Mouse (Mus musculus) lung, embryonic 16.5 days (tissue): ENCODE measurements around the gene Nepro. TPM values are rescaled to one million over a fixed set of nuclear protein-coding genes. Genes with fewer than 3 reads are reported as not detected.

ENCODE experiments used
- ATAC-seq: fragments of 200-750 bp; cut with Nextera tagmentation; 2 replicates; pipeline ENCODE4 v1.8.0; 2017; ENCODE audit warnings: low read depth, mild to moderate bottlenecking, moderate library complexity
- H3K27ac ChIP-seq: fragments of 300-500 bp; sonication (generic); 2 replicates; pipeline ENCODE4 v1.5.1; 2014; ENCODE audit warnings: mild to moderate bottlenecking, control low read depth, low read length
- H3K27me3 ChIP-seq: fragments of 300-500 bp; sonication (generic); 2 replicates; pipeline ENCODE4 v1.6.1; 2014; ENCODE audit warnings: low read depth, low read length, mixed read lengths; ENCODE audit not compliant: control insufficient read depth, insufficient read depth
- H3K36me3 ChIP-seq: fragments of 300-500 bp; sonication (generic); 2 replicates; pipeline ENCODE4 v1.6.1; 2014; ENCODE audit warnings: low read length; ENCODE audit not compliant: control insufficient read depth, insufficient read depth
- H3K4me1 ChIP-seq: fragments of 300-500 bp; sonication (generic); replicated peaks from 2 replicates; pipeline ENCODE4 v1.6.1; 2014; ENCODE audit warnings: low read length, mixed read lengths; ENCODE audit not compliant: control insufficient read depth, insufficient read depth
- H3K4me2 ChIP-seq: fragments of 300-500 bp; sonication (generic); 2 replicates; pipeline ENCODE4 v1.6.1; 2014; ENCODE audit warnings: low read depth, low read length, control low read depth
- H3K4me3 ChIP-seq: fragments of 300-500 bp; sonication (generic); 2 replicates; pipeline ENCODE4 v1.5.1; 2014; ENCODE audit warnings: mild to moderate bottlenecking, low read length, control low read depth
- H3K9ac ChIP-seq: fragments of 300-500 bp; sonication (generic); 2 replicates; pipeline ENCODE4 v1.6.1; 2014; ENCODE audit warnings: low read length, control low read depth
- H3K9me3 ChIP-seq: fragments of 300-500 bp; sonication (generic); 2 replicates; pipeline ENCODE4 v1.6.1; 2016; ENCODE audit warnings: low read length; ENCODE audit not compliant: control insufficient read depth
- WGBS: fragments of 180-500 bp; shearing (Covaris S2); extraction: QIAGEN DNeasy Blood & Tissue Kit; methylation state at CpG from one replicate; pipeline ENCODE4 v1.1.7; 2014; 5-methylcytosine and 5-hydroxymethylcytosine counted together
- polyA plus RNA-seq: library from polyadenylated mRNA; unstranded; fragments of >200 nt; fragmentation: Nextera tagmentation; extraction: Ambion mirVana; gene quantifications from 2 replicates; pipeline ENCODE4 v1.2.1, GENCODE M21; 2015

The Nepro gene
- polyA plus RNA-seq, 1 experiment from 2014 or later, result 8.4 TPM

DNA sequence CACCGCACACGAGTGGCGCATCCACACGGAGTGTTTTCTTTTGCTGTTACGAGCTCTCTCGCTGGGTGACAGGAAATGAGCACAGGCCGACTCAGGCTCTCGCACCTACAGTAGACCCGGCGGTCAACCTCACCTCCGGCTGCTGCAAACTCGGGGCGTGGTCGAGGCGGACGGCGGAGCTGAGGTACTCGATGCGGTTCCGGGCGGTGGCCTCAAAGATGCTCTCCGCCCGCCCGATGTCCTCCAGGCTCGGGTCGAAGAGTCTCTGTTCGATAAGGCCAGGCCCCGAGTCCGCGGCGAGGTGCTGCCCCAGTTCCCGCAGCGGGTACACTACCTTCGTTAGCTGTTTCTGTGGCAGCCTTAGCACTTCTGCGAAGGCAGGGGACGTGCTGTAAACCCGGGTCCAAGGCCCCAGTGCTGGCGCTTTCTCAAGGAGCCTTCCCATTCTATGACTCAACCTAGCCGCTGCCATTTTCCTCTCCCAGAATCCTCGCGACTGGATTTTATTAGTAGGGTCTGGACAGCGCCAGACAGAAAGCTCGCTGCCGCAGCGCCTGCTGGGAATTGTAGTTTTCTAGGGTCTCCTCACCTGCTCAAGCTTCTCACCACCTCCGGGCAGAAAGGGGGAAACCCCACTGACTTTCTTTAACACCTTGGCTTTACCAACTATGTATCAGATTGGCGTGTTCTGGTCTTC lies 21.9 kb downstream of the Nepro start, which contains the start of gene Gtpbp8:
Gene Gtpbp8 (minus strand): TSS at position 498 of the 697 bp plus-strand sequence.
- Histone ChIP-seq H3K36me3 (peaks cover 11% of the 10 kb centered on the region; the same call in 1 of the 2 replicates), H3K4me3 (peak within 1 kb of the TSS; percentile 93), H3K27me3 (no peaks in the 10 kb centered on the region), H3K4me2 (peak within 1 kb of the TSS; percentile 77), H3K9ac (peak within 1 kb of the TSS; percentile 95), H3K27ac (peak within 1 kb of the TSS; percentile 98), H3K4me1 (peaks cover 11% of the 10 kb centered on the region), H3K9me3 (no peaks in the 10 kb centered on the region)
- under 1% methylated on average over 47 of the region's 47 CpGs for WGBS
- ATAC-seq, result peak; percentile 96

DNA sequence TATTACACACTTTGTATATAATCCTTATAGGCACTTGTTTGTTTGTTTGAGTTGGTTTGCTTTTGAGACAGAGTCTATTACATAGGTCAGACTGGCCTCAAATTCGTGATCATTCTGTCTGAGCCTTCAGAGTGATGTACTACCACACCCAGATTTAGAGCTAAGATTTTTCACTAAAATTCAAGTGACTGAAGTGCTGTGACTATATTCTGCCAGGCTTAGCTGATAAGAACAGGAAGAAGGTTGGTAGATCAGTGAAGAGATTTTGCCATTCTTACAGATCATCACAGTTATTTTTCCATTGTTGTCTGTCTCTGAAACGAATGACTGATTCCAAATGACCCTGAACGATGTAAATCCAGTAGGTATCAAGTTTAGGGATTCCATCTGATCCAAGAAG lies 23.9 kb downstream of the Nepro start:
- H3K4me2 ChIP-seq, result no peak overlapping the region
- ATAC-seq, result no peak
- H3K27ac ChIP-seq, result no peak overlapping the region
- H3K27me3 ChIP-seq, result no peaks in the 10 kb centered on the region
- 36% methylated on average over 3 of the region's 3 CpGs for WGBS
- no peak overlapping the region for H3K9ac ChIP-seq
- H3K9me3 ChIP-seq, result no peaks in the 10 kb centered on the region
- peaks cover 11% of the 10 kb centered on the region for H3K4me1 ChIP-seq
- H3K36me3 ChIP-seq, result 0 out of 2 replicates have a peak, but pooled peaks cover 3% of the 10 kb centered on the region
- H3K4me3 ChIP-seq, result no peak overlapping the region

DNA sequence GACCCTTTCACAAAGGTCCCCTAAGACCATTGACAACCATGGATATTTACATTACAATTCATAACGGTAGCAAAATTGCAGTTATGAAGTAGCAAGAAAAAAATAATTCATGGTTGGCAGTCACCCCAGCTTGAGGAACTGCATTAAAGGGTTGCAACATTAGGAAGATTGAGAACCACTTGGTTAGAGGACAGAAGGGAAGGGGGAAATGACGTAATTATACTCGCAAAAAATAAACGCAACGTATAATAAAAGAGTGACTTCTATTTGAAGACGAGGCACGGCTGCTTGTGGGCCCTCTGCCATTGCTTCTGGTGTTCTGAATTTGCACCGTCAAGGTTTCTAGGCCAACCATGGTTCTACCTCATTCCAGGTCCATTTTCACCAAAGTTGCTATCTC lies 33.6 kb downstream of the Nepro start:
- no peaks in the 10 kb centered on the region for H3K36me3 ChIP-seq
- no peaks in the 10 kb centered on the region for H3K27me3 ChIP-seq
- H3K9me3 ChIP-seq, result no peaks in the 10 kb centered on the region
- H3K9ac ChIP-seq, result no peak overlapping the region
- H3K27ac ChIP-seq, result no peak overlapping the region
- no peak for ATAC-seq
- WGBS, result 64% methylated on average over 8 of the region's 8 CpGs
- no peak overlapping the region for H3K4me2 ChIP-seq
- H3K4me3 ChIP-seq, result no peak overlapping the region
- H3K4me1 ChIP-seq, result no peaks in the 10 kb centered on the region

DNA sequence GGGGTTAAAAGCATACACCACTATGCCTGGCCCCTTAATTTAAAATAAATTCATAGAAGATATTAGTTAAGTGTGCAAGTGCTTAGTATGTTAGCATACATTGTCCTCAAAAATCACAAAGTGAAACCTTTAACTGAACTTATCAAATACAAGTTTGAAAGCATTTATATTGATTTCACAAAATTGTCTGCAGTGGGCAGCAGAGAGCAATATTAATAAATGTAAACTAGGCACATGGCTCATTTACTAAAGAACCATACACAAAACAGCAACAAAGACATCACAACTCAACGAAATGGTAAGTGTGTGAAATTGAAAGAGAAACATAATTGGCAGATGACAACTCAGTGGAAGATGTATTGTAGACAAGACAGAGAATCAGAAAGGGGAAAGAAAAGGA lies 37.7 kb downstream of the Nepro start:
- H3K4me1 ChIP-seq, result no peaks in the 10 kb centered on the region
- no peak overlapping the region for H3K9ac ChIP-seq
- no peaks in the 10 kb centered on the region for H3K27me3 ChIP-seq
- H3K9me3 ChIP-seq, result no peaks in the 10 kb centered on the region
- H3K27ac ChIP-seq, result no peak overlapping the region
- H3K4me2 ChIP-seq, result no peak overlapping the region
- H3K36me3 ChIP-seq, result no peaks in the 10 kb centered on the region
- WGBS, result 52% methylated on average over 1 of the region's 1 CpGs
- ATAC-seq, result no peak
- no peak overlapping the region for H3K4me3 ChIP-seq

DNA sequence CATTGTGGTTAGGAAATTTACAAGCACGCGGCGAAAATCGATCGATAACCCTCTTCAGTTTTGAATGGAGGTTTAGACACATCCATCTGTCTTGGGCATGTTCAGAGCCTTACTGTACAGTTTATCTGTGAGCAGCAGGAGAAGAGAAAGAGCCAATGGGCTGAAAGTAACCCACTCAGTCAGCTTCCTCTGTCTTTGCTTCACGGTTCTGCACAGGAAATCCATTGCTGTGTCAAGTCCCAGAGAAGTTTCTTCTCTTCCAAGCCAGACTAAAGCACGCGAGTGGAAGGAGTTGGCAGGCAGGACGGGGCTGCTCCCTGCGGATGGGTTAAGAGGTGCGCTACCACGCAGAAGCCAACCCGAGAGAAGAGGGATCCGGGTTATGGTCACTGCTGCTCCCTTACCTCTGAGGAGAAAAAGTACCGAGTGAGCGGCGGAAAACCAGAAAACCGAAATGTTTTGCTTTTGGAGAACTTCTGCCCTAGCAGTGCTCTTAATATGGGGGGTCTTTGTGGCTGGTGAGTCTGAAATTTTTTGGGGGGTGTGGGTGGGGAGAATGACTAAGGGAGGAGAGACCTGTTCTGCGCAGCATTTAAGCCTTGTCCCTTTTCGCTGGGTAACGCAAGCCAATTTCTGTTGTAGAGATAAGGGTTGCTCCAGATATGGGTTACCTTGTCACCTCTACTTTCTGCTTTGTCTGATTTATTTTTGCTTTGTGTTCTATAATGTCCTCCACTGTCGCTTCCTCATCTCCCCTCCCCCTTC lies 41.6 kb downstream of the Nepro start, which contains the start of gene Cd200r1:
Gene Cd200r1 (plus strand): TSS at position 182 of the 765 bp plus-strand sequence.
- Histone ChIP-seq H3K4me2 (no peak within 1 kb of the TSS), H3K4me3 (no peak within 1 kb of the TSS)
- 69% methylated on average over 22 of the region's 22 CpGs for WGBS

DNA sequence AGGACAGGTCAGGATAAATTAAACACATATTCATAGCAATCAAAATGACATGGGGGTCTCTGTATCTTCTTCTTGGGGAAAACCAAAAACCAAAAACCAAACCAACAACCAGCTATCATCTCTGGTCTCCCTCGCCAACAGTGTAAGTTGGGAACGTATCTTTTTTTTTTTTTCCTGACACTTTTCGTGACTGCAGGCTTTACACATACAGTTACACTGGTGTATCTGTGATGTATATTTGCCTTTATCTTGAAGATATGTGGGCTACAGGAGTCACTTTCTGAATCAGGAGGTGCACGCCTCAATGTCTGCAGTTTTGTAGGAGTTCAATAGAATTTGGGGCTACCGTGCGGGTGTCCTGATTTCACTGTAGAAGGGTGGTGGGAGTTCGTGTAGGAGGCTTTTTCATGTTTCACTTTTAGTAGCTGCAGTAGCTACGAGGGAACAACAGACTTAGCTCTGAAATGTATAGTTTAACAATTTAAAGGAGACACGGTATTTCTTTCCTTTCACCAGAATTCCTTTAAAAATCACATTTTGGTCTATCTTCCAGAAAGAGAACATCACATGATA lies 42.3 kb downstream of the Nepro start:
- H3K4me1 ChIP-seq, result no peaks in the 10 kb centered on the region
- ATAC-seq, result no peak
- H3K27ac ChIP-seq, result no peak overlapping the region
- no peak overlapping the region for H3K4me2 ChIP-seq
- no peak overlapping the region for H3K9ac ChIP-seq
- H3K9me3 ChIP-seq, result no peaks in the 10 kb centered on the region
- no peaks in the 10 kb centered on the region for H3K27me3 ChIP-seq
- H3K4me3 ChIP-seq, result no peak overlapping the region
- 82% methylated on average over 9 of the region's 9 CpGs for WGBS
- no peaks in the 10 kb centered on the region for H3K36me3 ChIP-seq

More for the DNA sequence above, 41.6 kb downstream of the Nepro start, which contains the start of gene Cd200r1:
- Histone ChIP-seq H3K9me3 (no peaks in the 10 kb centered on the region), H3K27me3 (no peaks in the 10 kb centered on the region), H3K4me1 (no peaks in the 10 kb centered on the region), H3K36me3 (no peaks in the 10 kb centered on the region), H3K27ac (no peak within 1 kb of the TSS), H3K9ac (no peak within 1 kb of the TSS)
- no peak for ATAC-seq

DNA sequence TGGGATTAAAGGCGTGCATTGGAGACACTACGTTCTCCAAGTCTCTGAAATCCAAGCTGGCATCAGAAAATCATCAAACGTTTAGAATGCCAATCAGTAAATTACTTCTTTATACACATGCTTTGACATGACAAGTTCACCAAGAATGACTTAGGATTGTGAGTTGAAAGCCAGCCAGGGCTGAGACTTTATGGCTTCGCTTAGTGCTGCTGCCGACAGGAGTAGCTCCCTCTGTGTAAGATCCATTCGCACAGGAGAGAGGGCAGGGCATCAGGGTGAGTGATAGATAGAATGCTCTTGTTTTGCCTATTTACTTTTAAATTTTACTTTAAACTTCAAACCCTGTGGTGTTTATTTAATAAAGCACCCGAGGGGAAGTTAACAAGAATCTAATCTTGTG lies 43.4 kb downstream of the Nepro start:
- H3K9me3 ChIP-seq, result no peaks in the 10 kb centered on the region
- H3K9ac ChIP-seq, result no peak overlapping the region
- WGBS, result 81% methylated on average over 7 of the region's 7 CpGs
- no peak for ATAC-seq
- H3K4me3 ChIP-seq, result no peak overlapping the region
- H3K4me1 ChIP-seq, result no peaks in the 10 kb centered on the region
- no peak overlapping the region for H3K4me2 ChIP-seq
- H3K36me3 ChIP-seq, result no peaks in the 10 kb centered on the region
- H3K27ac ChIP-seq, result no peak overlapping the region
- H3K27me3 ChIP-seq, result no peaks in the 10 kb centered on the region

DNA sequence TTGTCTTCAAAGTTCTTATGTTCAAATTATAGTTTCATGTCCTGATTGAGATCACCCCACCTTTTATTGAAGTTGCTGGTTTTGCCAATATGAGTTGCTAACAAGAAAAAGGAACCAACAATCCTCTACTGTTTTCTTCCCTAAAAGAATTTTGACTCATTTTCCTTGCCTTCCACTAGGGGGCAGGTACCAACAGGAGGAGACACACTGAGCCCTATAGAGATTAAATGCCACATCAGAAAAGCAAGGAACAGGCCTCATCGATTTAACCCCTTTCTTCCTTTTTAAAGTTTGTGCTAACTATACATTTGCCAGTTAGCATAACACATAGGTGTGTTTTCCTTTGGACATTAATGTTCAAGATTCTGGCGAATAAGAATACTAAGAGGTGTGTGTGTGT lies 43.9 kb downstream of the Nepro start:
- Histone ChIP-seq H3K9ac (no peak overlapping the region), H3K4me1 (no peaks in the 10 kb centered on the region), H3K36me3 (no peaks in the 10 kb centered on the region), H3K4me2 (no peak overlapping the region), H3K4me3 (no peak overlapping the region), H3K27me3 (no peaks in the 10 kb centered on the region), H3K27ac (no peak overlapping the region), H3K9me3 (no peaks in the 10 kb centered on the region)
- 42% methylated on average over 2 of the region's 2 CpGs for WGBS
- ATAC-seq, result peak; percentile 52; the same call in 1 of the 2 replicates

DNA sequence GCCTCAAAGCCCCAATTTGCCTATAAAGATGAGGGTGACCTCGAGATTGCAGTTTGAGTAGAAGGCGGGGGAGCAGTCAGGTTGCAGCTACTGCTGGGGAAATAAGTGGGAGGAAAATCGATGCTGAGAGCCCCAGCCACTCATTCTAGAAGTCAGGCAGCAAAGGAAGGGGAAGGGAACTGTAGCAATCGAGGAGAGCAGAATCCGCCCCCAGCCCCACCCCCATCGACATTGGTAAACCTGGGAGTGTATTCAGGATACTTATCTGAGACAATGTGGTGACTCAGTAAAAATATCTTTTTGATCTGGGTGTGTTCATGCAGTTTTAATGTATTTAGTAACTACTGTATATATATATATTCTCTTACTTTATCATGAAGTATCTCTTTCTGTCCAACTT lies 48.5 kb downstream of the Nepro start:
- no peak for ATAC-seq
- WGBS, result 63% methylated on average over 6 of the region's 6 CpGs
- no peaks in the 10 kb centered on the region for H3K4me1 ChIP-seq
- H3K36me3 ChIP-seq, result no peaks in the 10 kb centered on the region
- H3K27me3 ChIP-seq, result no peaks in the 10 kb centered on the region
- no peak overlapping the region for H3K9ac ChIP-seq
- no peaks in the 10 kb centered on the region for H3K9me3 ChIP-seq
- H3K4me2 ChIP-seq, result no peak overlapping the region
- H3K4me3 ChIP-seq, result no peak overlapping the region
- H3K27ac ChIP-seq, result no peak overlapping the region
